Mouse (Mus musculus): ENCODE data around the gene Eid2b. TPM values are rescaled to one million over a fixed set of nuclear protein-coding genes. Genes with fewer than 3 reads are reported as not detected.
A peak's percentile ranks its signal among the peaks of the same experiment; 100 is the strongest.
"Not testable (repeated sequence)": the region's sequence is repeated elsewhere in the genome, so short reads cannot be mapped to it uniquely, and the experiment has no call there.

Gene Eid2b
- not detected in 2 replicates for polyA plus RNA-seq (2012; ENCODE audit: insufficient read depth, insufficient read length, low replicate concordance, missing spikeins)

DNA sequence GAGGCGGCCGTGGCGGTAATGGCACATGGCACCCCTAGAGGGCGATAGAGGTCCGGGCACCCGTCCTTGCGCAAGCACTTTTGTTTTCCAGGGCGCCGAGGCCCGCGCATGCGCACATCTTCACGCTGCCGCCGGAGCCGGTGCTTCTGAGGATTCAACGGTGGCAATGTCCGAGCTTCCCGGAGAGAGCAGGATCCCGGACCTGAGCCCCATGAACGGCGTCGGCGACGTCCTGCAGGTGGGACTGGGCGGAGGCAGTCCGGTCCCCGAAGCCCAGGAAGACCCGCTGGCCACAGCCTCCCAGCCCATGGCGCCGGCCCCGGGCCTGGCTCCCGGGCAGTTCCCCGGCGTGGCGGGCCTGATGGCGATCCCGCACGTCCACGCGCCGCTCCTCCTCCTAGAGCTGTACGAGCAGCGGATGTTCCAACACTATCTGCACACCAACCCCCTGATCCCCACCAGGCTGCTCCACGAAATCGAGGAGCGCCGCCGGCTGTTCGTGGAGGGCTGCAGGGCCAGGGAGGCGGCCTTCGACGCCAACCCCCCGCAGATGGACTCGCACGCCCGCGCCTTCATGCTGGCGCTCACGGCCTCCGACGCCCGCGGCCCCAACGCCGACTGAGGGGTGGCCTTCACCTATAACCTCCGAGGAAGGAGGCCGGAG is at the start of gene Eid2b:
Eid2b (plus strand) TSS at position 125 of the 664 bp plus-strand sequence.
- 2% methylated on average over 68 of the region's 68 CpGs for WGBS
- Histone ChIP-seq H3K4me3 (ENCODE audit: insufficient read depth, low read depth, low read length) (peak within 1 kb of the TSS; percentile 92), H3K27ac (ENCODE audit: insufficient read depth, low read depth, low read length) (peak within 1 kb of the TSS; percentile 77; the same call in 1 of the 2 replicates), H3K4me1 (ENCODE audit: control insufficient read depth, insufficient read depth, low read length) (peaks cover 13% of the 10 kb centered on the region)
- TF ChIP-seq POLR2A (IDR thresholded peaks at IDR 0.05; ENCODE audit: insufficient read depth, low read depth, low read length) (peak; percentile 59; the same call in 1 of the 2 replicates), CTCF (IDR thresholded peaks at IDR 0.05; ENCODE audit: insufficient read depth, low read depth, low read length) (peak; percentile 80)

DNA sequence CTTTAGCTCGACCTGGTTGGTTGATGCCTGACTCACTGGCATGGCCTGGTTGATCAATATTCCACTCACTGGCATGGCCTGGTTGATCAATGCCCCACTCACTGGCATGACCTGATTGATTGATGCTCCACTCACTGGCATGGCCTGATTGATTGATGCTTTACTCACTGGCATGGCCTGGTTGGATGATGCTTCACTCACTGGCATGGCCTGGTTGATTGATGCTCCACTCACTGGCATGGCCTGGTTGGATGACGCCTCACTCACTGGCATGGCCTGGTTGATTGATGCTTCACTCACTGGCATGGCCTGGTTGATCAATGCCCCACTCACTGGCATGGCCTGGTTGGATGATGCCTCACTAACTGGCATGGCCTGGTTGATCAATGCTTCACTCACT is 33.6 kb upstream of the Eid2b start:
- not testable (repeated sequence) for H3K4me1 ChIP-seq (ENCODE audit: control insufficient read depth, insufficient read depth, low read length); H3K4me3 ChIP-seq (ENCODE audit: insufficient read depth, low read depth, low read length); H3K27ac ChIP-seq (ENCODE audit: insufficient read depth, low read depth, low read length)
- WGBS: 73% methylated on average over 2 of the region's 2 CpGs

DNA sequence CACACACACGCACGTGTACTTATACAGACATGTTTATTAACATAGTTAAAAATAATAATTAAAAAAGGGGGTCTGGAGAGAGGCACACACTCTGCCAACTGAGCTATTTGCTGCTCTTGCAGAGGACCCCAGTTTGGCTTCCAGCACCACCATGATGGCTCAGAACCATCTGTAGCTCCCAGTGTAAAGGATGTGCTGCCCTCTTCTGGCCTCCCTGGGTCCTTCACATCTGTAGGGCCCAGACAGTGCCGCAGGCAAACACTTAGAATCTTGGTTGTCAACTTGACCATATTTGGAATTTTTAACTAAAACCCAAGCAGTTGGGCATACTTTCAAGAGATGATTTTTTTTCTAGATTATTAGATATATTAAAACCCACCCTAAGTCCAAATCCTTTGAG is 28.6 kb upstream of the Eid2b start:
- Histone ChIP-seq H3K4me1 (ENCODE audit: control insufficient read depth, insufficient read depth, low read length) (no peaks in the 10 kb centered on the region), H3K27ac (ENCODE audit: insufficient read depth, low read depth, low read length) (no peak overlapping the region), H3K4me3 (ENCODE audit: insufficient read depth, low read depth, low read length) (no peak overlapping the region)
- WGBS: 90% methylated on average over 3 of the region's 3 CpGs
- no peak for TF ChIP-seq POLR2A (IDR thresholded peaks at IDR 0.05; ENCODE audit: insufficient read depth, low read depth, low read length)
- no peak for TF ChIP-seq CTCF (IDR thresholded peaks at IDR 0.05; ENCODE audit: insufficient read depth, low read depth, low read length)

DNA sequence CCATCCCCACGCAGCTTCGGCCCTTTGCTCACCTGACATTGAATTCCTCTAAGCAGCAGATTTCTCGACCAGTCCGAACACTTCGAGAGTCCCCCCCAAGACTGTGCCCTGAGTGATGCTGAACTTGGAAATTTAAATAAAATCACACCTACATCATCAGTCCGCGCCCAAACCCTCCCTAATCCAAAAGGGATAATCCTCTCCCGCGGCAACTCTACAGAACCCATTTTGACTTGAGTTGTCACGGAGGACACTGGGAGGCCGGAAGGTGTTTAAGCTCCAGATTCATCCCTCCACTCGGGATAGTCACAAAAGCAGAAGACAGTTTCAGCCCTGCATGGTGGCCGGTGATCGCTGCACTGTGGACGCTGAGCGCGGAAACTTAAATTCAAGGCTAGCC is 25.6 kb upstream of the Eid2b start:
- Histone ChIP-seq H3K4me3 (ENCODE audit: insufficient read depth, low read depth, low read length) (no peak overlapping the region), H3K27ac (ENCODE audit: insufficient read depth, low read depth, low read length) (no peak overlapping the region), H3K4me1 (ENCODE audit: control insufficient read depth, insufficient read depth, low read length) (no peaks in the 10 kb centered on the region)
- no peak for TF ChIP-seq CTCF (IDR thresholded peaks at IDR 0.05; ENCODE audit: insufficient read depth, low read depth, low read length)
- TF ChIP-seq POLR2A (IDR thresholded peaks at IDR 0.05; ENCODE audit: insufficient read depth, low read depth, low read length): no peak
- 89% methylated on average over 17 of the region's 17 CpGs for WGBS

DNA sequence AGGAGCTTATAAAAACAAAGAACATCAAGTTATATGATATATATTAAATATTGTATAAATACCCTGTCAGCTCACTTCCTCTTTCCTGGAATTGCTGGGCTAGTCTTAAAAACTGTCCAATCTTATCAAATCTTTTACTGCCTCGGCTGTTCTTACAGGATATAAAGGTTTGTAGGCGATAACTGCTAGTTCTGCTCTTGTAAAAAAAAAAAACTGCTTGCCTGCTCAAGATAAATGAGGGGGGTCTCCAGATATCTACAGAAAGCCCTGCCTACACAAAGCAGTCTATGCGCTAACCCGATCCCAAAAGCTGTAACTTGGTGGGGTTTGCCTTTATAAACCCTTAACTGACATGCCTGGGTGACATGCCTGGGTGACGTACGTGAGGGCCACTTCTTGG is 22.9 kb upstream of the Eid2b start:
- WGBS: 95% methylated on average over 6 of the region's 6 CpGs
- Histone ChIP-seq H3K4me1 (ENCODE audit: control insufficient read depth, insufficient read depth, low read length) (no peaks in the 10 kb centered on the region), H3K4me3 (ENCODE audit: insufficient read depth, low read depth, low read length) (no peak overlapping the region), H3K27ac (ENCODE audit: insufficient read depth, low read depth, low read length) (no peak overlapping the region)
- TF ChIP-seq CTCF (IDR thresholded peaks at IDR 0.05; ENCODE audit: insufficient read depth, low read depth, low read length) (no peak), POLR2A (IDR thresholded peaks at IDR 0.05; ENCODE audit: insufficient read depth, low read depth, low read length) (no peak)

DNA sequence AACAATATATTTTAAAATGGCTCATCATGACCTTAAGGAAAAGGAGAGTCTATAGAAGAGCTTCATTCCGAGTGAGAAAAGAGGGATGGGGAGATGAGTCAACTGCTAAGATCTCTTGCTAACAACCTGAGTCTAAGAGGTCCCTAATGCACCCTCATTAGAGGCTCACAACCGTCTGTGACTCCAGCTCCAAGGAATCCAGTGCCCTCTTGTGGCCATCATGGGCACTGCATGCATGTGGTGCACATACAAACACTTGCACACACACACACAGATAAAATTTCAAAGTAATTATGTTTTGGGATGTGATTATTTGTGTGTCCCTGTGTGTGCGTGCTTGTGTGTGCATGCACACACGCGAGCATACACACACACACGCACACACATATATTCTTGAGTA is 22.1 kb upstream of the Eid2b start:
- H3K27ac ChIP-seq (ENCODE audit: insufficient read depth, low read depth, low read length): no peak overlapping the region
- TF ChIP-seq POLR2A (IDR thresholded peaks at IDR 0.05; ENCODE audit: insufficient read depth, low read depth, low read length): no peak
- no peaks in the 10 kb centered on the region for H3K4me1 ChIP-seq (ENCODE audit: control insufficient read depth, insufficient read depth, low read length)
- no peak overlapping the region for H3K4me3 ChIP-seq (ENCODE audit: insufficient read depth, low read depth, low read length)
- WGBS: 79% methylated on average over 6 of the region's 6 CpGs

DNA sequence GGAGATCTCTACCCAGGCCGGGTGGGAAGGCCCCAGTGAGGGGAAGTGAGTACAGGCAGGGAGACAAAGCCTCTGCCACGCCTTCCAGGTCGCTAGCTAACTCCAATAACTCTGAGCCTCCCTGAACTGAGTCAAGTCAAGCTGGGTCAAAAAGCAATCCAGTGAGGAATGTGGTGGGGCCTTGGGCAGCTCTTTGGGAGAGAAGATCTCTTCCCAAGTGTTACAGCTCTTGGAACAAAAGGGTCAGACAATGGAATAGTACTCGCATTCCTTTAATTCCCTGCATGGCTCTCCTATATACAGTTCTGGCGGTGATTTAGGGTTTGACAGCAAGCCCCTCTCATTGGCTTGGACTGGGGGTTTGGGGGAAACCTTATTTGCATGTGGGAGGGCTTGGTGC is 14.7 kb upstream of the Eid2b start:
- TF ChIP-seq POLR2A (IDR thresholded peaks at IDR 0.05; ENCODE audit: insufficient read depth, low read depth, low read length) (no peak), CTCF (IDR thresholded peaks at IDR 0.05; ENCODE audit: insufficient read depth, low read depth, low read length) (no peak)
- no peak overlapping the region for H3K27ac ChIP-seq (ENCODE audit: insufficient read depth, low read depth, low read length)
- 51% methylated on average over 5 of the region's 5 CpGs for WGBS
- no peaks in the 10 kb centered on the region for H3K4me1 ChIP-seq (ENCODE audit: control insufficient read depth, insufficient read depth, low read length)
- H3K4me3 ChIP-seq (ENCODE audit: insufficient read depth, low read depth, low read length): no peak overlapping the region

DNA sequence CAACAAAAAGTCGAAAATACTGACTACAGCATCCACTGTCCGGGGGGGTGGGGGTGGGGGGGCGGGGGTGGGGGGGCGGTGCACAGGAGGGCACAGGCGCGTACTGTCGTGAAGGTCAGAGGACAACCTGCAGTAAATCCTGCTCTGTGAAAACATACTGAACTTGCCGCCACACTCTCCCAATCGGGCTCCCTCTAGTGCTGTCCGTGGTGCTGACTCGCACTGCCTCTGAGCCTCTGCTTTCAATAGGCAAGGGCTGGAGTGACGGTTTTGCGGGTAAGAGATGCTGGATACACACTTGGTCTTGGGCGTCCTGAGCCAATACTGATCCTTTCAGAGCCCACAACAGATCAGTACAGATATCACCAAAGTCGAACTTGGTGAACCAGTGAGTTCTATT is 13.8 kb upstream of the Eid2b start:
- Histone ChIP-seq H3K27ac (ENCODE audit: insufficient read depth, low read depth, low read length) (no peak overlapping the region), H3K4me1 (ENCODE audit: control insufficient read depth, insufficient read depth, low read length) (no peaks in the 10 kb centered on the region), H3K4me3 (ENCODE audit: insufficient read depth, low read depth, low read length) (no peak overlapping the region)
- TF ChIP-seq CTCF (IDR thresholded peaks at IDR 0.05; ENCODE audit: insufficient read depth, low read depth, low read length): no peak
- TF ChIP-seq POLR2A (IDR thresholded peaks at IDR 0.05; ENCODE audit: insufficient read depth, low read depth, low read length): no peak
- 4% methylated on average over 15 of the region's 15 CpGs for WGBS

DNA sequence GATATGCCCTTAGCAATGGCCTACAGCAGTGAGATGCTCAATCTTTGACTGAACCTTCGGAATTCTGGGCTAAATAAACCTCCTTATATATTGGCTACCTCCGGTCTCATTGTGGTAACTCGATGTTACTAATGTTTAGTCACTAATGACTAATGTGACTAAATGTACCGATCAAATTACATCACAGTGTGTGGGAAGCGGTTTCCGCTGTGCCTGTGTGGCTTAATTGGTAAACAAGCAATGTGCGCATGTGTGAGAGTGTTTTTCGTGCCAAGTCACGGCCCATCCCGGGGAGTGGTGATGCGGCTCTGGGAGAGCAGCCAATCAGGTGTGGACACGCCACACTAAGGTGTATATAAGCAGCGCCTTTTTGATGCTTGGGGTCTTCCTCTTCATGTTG is 12.1 kb upstream of the Eid2b start:
- TF ChIP-seq CTCF (IDR thresholded peaks at IDR 0.05; ENCODE audit: insufficient read depth, low read depth, low read length): no peak
- no peak for TF ChIP-seq POLR2A (IDR thresholded peaks at IDR 0.05; ENCODE audit: insufficient read depth, low read depth, low read length)
- 53% methylated on average over 13 of the region's 13 CpGs for WGBS
- Histone ChIP-seq H3K4me3 (ENCODE audit: insufficient read depth, low read depth, low read length) (no peak overlapping the region), H3K27ac (ENCODE audit: insufficient read depth, low read depth, low read length) (no peak overlapping the region), H3K4me1 (ENCODE audit: control insufficient read depth, insufficient read depth, low read length) (peaks cover 2% of the 10 kb centered on the region; the same call in 1 of the 2 replicates)
